Mouse (Mus musculus): ENCODE data around the gene Grin2a. TPM values are rescaled to one million over a fixed set of nuclear protein-coding genes. Genes with fewer than 3 reads are reported as not detected.

Grin2a gene
- polyA plus RNA-seq, 1 experiment from 2014 or later, result 2.7 TPM

DNA sequence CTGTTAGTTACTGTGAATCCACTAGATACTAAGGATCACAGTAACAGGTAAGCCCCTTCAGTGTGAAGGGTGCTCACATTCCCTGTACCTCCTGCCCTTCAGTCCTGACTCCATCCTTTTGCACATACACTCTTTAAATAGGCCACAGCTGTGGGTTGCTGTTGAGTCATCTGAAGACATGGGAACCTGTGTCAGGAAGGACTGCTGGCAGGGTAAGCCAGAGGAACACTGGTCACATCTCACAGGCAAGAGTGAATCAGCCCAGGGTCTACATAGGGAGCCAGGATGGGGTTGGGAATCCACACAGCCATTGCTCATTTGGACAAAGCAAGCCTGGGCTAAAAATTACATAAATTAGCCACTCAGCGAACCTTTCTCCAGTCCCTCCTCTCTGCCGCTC lies 392.8 kb downstream of the Grin2a start:
- WGBS, result 91% methylated on average over 2 of the region's 2 CpGs
- no peak overlapping the region for H3K9ac ChIP-seq
- no peaks in the 10 kb centered on the region for H3K27me3 ChIP-seq
- H3K4me1 ChIP-seq, result no peaks in the 10 kb centered on the region
- H3K4me2 ChIP-seq, result no peak overlapping the region
- no peak overlapping the region for H3K27ac ChIP-seq
- ATAC-seq (ENCODE audit: insufficient number of reproducible peaks, low FRiP score, low TSS enrichment, low read depth), result no peak
- H3K9me3 ChIP-seq, result no peaks in the 10 kb centered on the region
- no peak overlapping the region for H3K4me3 ChIP-seq
- no peaks in the 10 kb centered on the region for H3K36me3 ChIP-seq

DNA sequence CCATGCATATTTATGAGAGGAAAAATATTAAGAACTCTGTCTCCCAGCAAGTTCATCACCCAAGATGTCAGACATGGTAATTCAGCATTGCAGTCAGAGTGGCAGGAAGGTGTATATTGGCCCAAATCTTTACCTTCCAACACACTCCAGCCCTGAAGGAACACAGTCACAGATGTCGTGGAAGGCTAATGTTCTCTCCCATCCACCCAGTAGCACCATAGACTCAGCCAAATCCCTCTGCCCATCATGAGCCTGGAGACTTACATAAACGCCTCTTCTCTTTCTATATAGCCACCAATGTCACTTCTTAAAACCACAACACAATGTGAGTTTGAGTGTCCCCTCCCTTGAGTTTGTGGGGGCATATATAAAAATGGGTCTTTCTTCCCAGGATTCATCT lies 406.2 kb downstream of the Grin2a start:
- Histone ChIP-seq H3K27ac (no peak overlapping the region), H3K36me3 (no peaks in the 10 kb centered on the region), H3K4me2 (no peak overlapping the region), H3K9ac (no peak overlapping the region), H3K4me1 (no peaks in the 10 kb centered on the region), H3K9me3 (no peaks in the 10 kb centered on the region), H3K27me3 (no peaks in the 10 kb centered on the region), H3K4me3 (no peak overlapping the region)
- no peak for ATAC-seq (ENCODE audit: insufficient number of reproducible peaks, low FRiP score, low TSS enrichment, low read depth)
- 70% methylated on average over 2 of the region's 2 CpGs for WGBS

DNA sequence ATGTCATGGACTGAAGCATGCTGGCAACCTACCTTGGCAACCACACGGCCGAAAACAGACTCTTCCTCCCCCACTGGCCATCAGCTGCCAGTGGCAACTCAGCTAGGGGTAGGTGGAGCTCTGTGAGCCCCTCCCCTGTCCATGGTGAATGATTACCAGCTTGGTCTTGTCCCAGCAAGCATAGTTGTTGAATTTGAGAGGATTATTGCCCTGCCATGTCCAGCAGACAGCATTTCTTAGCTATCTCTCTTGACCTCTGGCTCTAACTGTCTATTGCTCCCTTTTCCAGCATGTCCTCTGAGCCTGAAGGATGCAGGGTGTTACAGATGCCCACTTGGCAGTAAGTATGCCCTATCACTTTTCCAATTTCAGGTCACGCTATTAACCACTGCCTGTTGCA lies 406.9 kb downstream of the Grin2a start:
- H3K4me3 ChIP-seq, result no peak overlapping the region
- H3K4me1 ChIP-seq, result no peaks in the 10 kb centered on the region
- H3K4me2 ChIP-seq, result no peak overlapping the region
- no peak overlapping the region for H3K9ac ChIP-seq
- H3K27me3 ChIP-seq, result no peaks in the 10 kb centered on the region
- no peaks in the 10 kb centered on the region for H3K36me3 ChIP-seq
- no peak for ATAC-seq (ENCODE audit: insufficient number of reproducible peaks, low FRiP score, low TSS enrichment, low read depth)
- WGBS, result 65% methylated on average over 3 of the region's 3 CpGs
- no peak overlapping the region for H3K27ac ChIP-seq
- H3K9me3 ChIP-seq, result no peaks in the 10 kb centered on the region

DNA sequence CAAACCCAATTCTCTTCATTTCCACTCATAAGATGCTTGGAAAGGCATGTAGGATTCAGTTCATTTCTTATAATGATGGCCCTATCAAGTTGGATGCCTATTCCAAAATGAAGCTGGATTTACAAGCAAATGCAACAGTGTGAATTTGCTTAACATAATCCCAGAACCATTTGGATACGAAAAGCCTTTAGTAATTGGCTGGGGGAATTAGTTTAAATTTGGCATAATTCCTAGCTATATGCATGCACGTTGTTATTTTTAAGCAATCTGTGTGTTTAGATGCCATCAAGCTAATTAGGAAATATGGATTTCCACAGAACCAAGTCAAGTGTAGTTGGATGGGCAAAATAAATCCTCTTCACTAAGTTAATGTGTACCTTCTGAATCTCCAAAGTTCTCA lies 411.4 kb downstream of the Grin2a start:
- Histone ChIP-seq H3K4me2 (no peak overlapping the region), H3K36me3 (no peaks in the 10 kb centered on the region), H3K4me3 (no peak overlapping the region), H3K9me3 (no peaks in the 10 kb centered on the region), H3K4me1 (no peaks in the 10 kb centered on the region), H3K27me3 (no peaks in the 10 kb centered on the region), H3K9ac (no peak overlapping the region), H3K27ac (no peak overlapping the region)
- 67% methylated on average over 2 of the region's 2 CpGs for WGBS
- ATAC-seq (ENCODE audit: insufficient number of reproducible peaks, low FRiP score, low TSS enrichment, low read depth), result no peak

DNA sequence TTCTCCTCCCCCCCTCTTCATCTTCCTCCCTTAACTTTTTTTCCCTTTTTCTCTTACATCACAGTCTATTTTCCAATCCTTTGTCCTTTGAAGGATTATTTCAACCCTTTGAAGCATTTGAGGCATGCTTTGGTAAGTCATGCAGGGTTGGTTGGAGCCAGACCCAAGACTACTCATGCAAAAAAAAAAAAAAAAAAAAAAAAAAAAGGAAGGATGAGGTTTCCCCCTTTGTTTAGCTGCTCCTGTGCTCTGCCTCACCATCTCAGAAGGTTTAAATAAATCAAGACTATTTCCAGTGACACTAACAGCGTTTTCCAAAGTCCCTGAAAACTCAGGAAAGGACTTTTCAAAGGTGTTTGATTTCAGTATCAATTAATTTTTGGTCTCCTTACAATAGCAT lies 423.6 kb downstream of the Grin2a start:
- Histone ChIP-seq H3K27me3 (no peaks in the 10 kb centered on the region), H3K4me3 (no peak overlapping the region), H3K9me3 (no peaks in the 10 kb centered on the region), H3K9ac (no peak overlapping the region), H3K36me3 (no peaks in the 10 kb centered on the region), H3K4me2 (no peak overlapping the region), H3K27ac (no peak overlapping the region), H3K4me1 (no peaks in the 10 kb centered on the region)
- ATAC-seq (ENCODE audit: insufficient number of reproducible peaks, low FRiP score, low TSS enrichment, low read depth), result no peak
- 50% methylated on average over 1 of the region's 1 CpGs for WGBS

DNA sequence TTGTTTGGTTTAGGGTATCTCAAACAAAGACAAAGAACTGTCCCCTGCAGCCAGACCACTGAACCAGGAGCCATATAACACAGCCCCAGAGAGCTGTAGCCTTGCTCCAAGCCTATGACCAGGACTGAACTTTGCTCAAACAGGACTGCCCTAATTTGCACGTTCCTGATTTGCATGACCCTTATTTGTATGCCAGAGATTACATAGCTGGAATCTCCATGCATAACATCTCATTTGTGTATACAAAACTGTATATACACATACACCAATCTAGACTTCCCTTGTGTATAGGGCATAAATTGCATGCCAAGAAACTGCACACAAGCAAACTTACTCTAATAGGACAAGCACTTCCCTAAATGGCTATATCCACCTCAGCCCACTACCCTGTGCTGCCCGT lies 428.1 kb downstream of the Grin2a start:
- no peak overlapping the region for H3K27ac ChIP-seq
- WGBS, result 59% methylated on average over 2 of the region's 2 CpGs
- no peaks in the 10 kb centered on the region for H3K27me3 ChIP-seq
- H3K36me3 ChIP-seq, result no peaks in the 10 kb centered on the region
- no peak overlapping the region for H3K9ac ChIP-seq
- no peak overlapping the region for H3K4me3 ChIP-seq
- no peaks in the 10 kb centered on the region for H3K9me3 ChIP-seq
- ATAC-seq (ENCODE audit: insufficient number of reproducible peaks, low FRiP score, low TSS enrichment, low read depth), result no peak
- H3K4me1 ChIP-seq, result no peaks in the 10 kb centered on the region
- no peak overlapping the region for H3K4me2 ChIP-seq

DNA sequence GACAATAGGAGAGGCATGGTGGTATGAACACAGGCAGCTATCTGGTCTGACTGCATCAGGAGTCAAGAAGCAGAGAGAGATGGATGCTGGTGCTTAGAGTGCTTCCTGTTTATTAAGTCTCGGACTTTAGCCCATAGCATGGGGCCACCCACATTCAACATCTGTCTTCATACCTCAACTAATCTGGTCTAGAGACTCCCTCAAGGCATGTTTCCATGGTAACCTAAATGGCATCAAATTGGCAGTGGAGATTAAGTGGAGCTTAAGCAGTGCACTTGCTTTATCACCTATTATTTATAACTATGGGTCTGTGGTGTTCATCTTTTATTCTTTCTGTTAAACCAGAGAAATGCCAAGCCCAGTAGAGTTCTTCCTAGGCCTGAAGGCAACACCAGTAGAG lies 433.5 kb downstream of the Grin2a start:
- no peaks in the 10 kb centered on the region for H3K36me3 ChIP-seq
- no peak overlapping the region for H3K9ac ChIP-seq
- no peak overlapping the region for H3K4me2 ChIP-seq
- no peak overlapping the region for H3K27ac ChIP-seq
- H3K9me3 ChIP-seq, result no peaks in the 10 kb centered on the region
- no peaks in the 10 kb centered on the region for H3K27me3 ChIP-seq
- 13% methylated on average over 1 of the region's 1 CpGs for WGBS
- H3K4me1 ChIP-seq, result no peaks in the 10 kb centered on the region
- no peak overlapping the region for H3K4me3 ChIP-seq
- no peak for ATAC-seq (ENCODE audit: insufficient number of reproducible peaks, low FRiP score, low TSS enrichment, low read depth)

DNA sequence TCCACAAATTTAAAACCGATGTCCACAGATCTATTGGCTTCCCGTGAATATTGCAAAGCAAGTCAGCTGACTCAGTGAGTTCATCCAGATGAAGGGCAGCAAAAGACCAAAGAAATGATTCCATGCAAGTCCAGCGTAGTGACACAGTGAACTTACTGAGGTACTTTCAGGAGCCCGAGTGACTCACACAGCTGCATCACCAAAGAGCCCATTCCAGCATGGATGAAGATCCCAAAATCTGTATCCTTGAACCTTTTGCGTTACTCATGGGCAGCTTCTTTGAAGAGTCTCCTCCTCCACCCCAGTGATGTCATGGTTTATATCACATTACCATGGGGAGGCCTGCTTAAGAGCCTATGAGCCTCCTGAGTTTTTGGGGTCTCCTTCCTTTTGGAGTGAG lies 460.2 kb downstream of the Grin2a start:
- H3K4me3 ChIP-seq, result no peak overlapping the region
- H3K9me3 ChIP-seq, result no peaks in the 10 kb centered on the region
- no peaks in the 10 kb centered on the region for H3K4me1 ChIP-seq
- no peaks in the 10 kb centered on the region for H3K36me3 ChIP-seq
- no peak overlapping the region for H3K9ac ChIP-seq
- H3K27ac ChIP-seq, result no peak overlapping the region
- 89% methylated on average over 5 of the region's 5 CpGs for WGBS
- ATAC-seq (ENCODE audit: insufficient number of reproducible peaks, low FRiP score, low TSS enrichment, low read depth), result no peak
- no peak overlapping the region for H3K4me2 ChIP-seq
- no peaks in the 10 kb centered on the region for H3K27me3 ChIP-seq

DNA sequence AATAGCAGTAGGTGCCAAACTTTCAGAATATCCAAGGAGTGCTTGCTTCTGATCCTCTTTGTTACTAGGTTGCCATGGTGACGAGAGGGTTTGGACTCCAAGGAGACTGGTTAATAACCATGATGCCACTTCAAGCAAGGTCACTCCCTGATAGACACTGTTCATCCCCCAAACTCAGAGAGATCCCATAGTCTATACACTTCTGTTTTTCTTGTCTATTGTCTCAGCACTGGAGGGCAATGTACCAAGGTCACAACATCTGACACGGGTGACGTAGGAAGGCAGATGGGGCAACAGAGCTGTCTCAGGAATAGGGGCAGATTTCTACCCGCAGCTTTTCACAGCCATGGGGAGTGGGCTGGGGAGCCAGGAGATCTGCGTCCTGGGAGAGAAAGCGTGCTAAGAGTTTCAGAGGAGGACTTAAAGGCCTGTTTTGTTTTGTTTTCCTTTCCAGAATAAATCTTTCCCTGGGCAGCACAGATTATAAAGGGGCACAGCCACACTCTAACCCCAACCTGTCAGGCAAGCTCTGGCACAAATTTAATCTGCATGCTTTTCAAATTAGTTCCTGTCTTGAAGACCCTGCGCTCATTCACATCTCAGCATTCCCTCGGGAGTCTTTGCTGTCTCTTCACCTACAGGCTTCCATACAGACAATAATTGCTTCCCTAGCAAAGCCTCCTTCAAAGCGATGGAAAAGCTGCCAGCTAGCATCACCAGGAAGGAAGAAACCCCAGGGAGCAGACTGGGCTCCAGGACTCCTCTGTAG lies 461.6 kb downstream of the Grin2a start:
- no peaks in the 10 kb centered on the region for H3K4me1 ChIP-seq
- H3K9ac ChIP-seq, result no peak overlapping the region
- H3K4me2 ChIP-seq, result no peak overlapping the region
- no peak overlapping the region for H3K27ac ChIP-seq
- ATAC-seq (ENCODE audit: insufficient number of reproducible peaks, low FRiP score, low TSS enrichment, low read depth), result no peak
- no peaks in the 10 kb centered on the region for H3K9me3 ChIP-seq
- H3K4me3 ChIP-seq, result no peak overlapping the region
- no peaks in the 10 kb centered on the region for H3K27me3 ChIP-seq
- no peaks in the 10 kb centered on the region for H3K36me3 ChIP-seq
- 58% methylated on average over 9 of the region's 9 CpGs for WGBS

DNA sequence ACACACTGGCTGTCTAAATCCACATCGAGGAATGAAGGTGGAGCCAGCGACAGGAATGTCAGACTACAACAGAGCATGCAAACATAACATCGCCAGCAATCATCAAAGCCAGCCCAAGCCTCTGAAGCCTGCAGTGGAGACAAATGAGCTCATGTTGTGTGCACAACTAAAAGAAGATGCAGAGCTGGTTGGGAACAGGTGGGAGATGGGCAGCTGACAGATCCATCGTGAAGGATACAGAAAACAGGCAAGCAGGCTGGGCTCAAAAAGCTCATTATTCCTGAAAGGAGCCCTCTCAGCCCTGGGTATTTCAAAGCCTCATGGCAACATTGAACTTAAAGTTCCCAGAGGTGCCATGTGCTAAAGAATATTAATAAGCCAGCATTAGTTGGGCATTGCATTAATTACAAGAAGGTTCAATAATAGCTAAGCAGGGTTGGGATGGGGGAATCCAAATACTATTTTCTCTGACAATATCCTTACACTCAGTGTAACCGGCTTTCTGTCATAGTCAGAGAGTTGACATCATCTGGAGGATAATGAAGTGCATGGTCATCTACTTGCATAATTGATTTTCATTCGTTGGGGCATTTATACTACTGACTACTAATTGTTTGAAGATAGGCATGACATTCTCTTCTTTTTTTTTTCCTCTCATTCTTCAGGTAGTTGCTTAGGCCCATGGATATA lies 462.4 kb downstream of the Grin2a start:
- H3K36me3 ChIP-seq, result no peaks in the 10 kb centered on the region
- no peaks in the 10 kb centered on the region for H3K4me1 ChIP-seq
- ATAC-seq (ENCODE audit: insufficient number of reproducible peaks, low FRiP score, low TSS enrichment, low read depth), result no peak
- H3K4me3 ChIP-seq, result no peak overlapping the region
- H3K9me3 ChIP-seq, result no peaks in the 10 kb centered on the region
- no peaks in the 10 kb centered on the region for H3K27me3 ChIP-seq
- H3K27ac ChIP-seq, result no peak overlapping the region
- 80% methylated on average over 6 of the region's 6 CpGs for WGBS
- H3K4me2 ChIP-seq, result no peak overlapping the region
- no peak overlapping the region for H3K9ac ChIP-seq

DNA sequence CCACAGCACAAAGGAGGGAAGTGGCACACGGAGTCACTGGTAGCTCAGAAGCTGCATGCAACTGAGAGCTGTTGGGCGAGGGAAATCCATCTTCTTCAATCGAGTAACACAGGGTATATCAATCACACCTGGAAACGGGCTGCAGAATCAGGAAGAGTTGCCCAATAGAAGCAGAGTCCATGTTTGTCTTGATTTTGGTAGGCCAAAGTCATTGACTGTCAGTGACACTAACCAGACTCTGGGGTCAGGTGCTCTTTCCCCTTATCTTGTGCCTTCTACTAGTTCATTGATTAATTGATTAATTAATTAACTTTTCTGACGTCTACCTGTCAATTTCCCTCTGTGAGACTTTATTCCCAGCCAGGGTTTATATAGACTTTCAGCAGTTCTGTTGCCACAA lies 468.1 kb downstream of the Grin2a start:
- Histone ChIP-seq H3K27ac (no peak overlapping the region), H3K36me3 (no peaks in the 10 kb centered on the region), H3K4me3 (no peak overlapping the region), H3K4me1 (no peaks in the 10 kb centered on the region), H3K9ac (no peak overlapping the region), H3K9me3 (no peaks in the 10 kb centered on the region), H3K27me3 (no peaks in the 10 kb centered on the region), H3K4me2 (no peak overlapping the region)
- 63% methylated on average over 5 of the region's 5 CpGs for WGBS
- no peak for ATAC-seq (ENCODE audit: insufficient number of reproducible peaks, low FRiP score, low TSS enrichment, low read depth)

DNA sequence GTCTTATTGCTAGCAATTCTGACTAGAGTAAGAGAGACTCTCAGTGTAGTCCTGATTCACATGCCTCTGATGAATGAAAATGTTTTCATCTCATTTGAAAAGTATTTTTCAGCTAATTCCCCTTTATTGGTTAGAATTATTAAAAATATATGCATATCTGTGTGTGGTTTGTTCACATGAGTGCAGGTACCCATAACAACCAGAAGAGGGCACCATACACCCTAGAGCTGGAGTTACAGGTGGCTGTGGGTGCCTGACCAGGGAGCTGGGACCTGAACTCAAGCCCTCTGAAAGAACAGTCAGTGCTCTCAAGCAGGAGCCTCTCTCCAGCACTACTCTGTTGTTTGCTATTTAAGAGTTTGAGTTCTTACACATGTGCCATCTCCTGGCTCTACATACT lies 472.0 kb downstream of the Grin2a start:
- Histone ChIP-seq H3K9ac (no peak overlapping the region), H3K36me3 (no peaks in the 10 kb centered on the region), H3K4me2 (no peak overlapping the region)

More for the DNA sequence above, 472.0 kb downstream of the Grin2a start:
- Histone ChIP-seq H3K27me3 (no peaks in the 10 kb centered on the region), H3K4me3 (no peak overlapping the region), H3K27ac (no peak overlapping the region), H3K4me1 (no peaks in the 10 kb centered on the region), H3K9me3 (no peaks in the 10 kb centered on the region)
- ATAC-seq (ENCODE audit: insufficient number of reproducible peaks, low FRiP score, low TSS enrichment, low read depth), result no peak

All from limb, embryonic 15.5 days (tissue).